Mouse (Mus musculus) heart, embryonic 14.5 days (tissue): ENCODE data around the gene Nrm. TPM values are rescaled to one million over a fixed set of nuclear protein-coding genes. Genes with fewer than 3 reads are reported as not detected.

Experiments
- ATAC-seq: fragments of 200-750 bp; cut with Nextera tagmentation; 2 replicates; pipeline ENCODE4 v1.8.0; 2017; ENCODE audit warnings: low read depth, moderate TSS enrichment; ENCODE audit not compliant: insufficient number of reproducible peaks, insufficient read depth, low FRiP score
- H3K27ac ChIP-seq, 2 experiments: fragments of 200-500 bp in 1 of 2; fragments of 300-500 bp in 1 of 2; sonication (generic) in 1 of 2; replicated peaks in 1 of 2; 2 replicates each; pipeline ENCODE4 v1.5.1; 2012 to 2014; ENCODE audit warnings: low read depth in 2 of 2, low read length in 2 of 2, control low read depth in 1 of 2, mild to moderate bottlenecking in 1 of 2, mixed read lengths in 1 of 2; ENCODE audit not compliant: control insufficient read depth in 1 of 2, insufficient read depth in 1 of 2
- H3K27me3 ChIP-seq: fragments of 300-500 bp; sonication (generic); 2 replicates; pipeline ENCODE4 v1.6.1; 2014; ENCODE audit warnings: mild to moderate bottlenecking, low read length, control low read depth; ENCODE audit not compliant: control insufficient read depth, insufficient read depth
- H3K36me3 ChIP-seq: fragments of 300-500 bp; sonication (generic); 2 replicates; pipeline ENCODE4 v1.6.1; 2014; ENCODE audit warnings: mild to moderate bottlenecking, control low read depth, low read length, mixed read lengths; ENCODE audit not compliant: control insufficient read depth, insufficient read depth
- H3K4me1 ChIP-seq, 2 experiments: fragments of 200-500 bp in 1 of 2; fragments of 300-500 bp in 1 of 2; sonication (generic) in 1 of 2; 2 replicates each; pipeline ENCODE4 v1.6.1; 2012 to 2014; ENCODE audit warnings: low read length in 2 of 2, control low read depth in 1 of 2, mixed read lengths in 1 of 2; ENCODE audit not compliant: control insufficient read depth in 2 of 2, insufficient read depth in 2 of 2
- H3K4me2 ChIP-seq: fragments of 300-500 bp; sonication (generic); 2 replicates; pipeline ENCODE4 v1.6.1; 2014; ENCODE audit warnings: mild to moderate bottlenecking, low read length
- H3K4me3 ChIP-seq, 2 experiments: fragments of 200-500 bp in 1 of 2; fragments of 300-500 bp in 1 of 2; sonication (generic) in 1 of 2; 2 replicates each; pipeline ENCODE4 v1.5.1; 2012 to 2014; ENCODE audit warnings: low read length in 2 of 2, mild to moderate bottlenecking in 2 of 2, control low read depth in 1 of 2, low read depth in 1 of 2, moderate library complexity in 1 of 2; ENCODE audit not compliant: control insufficient read depth in 1 of 2, insufficient read depth in 1 of 2
- H3K9ac ChIP-seq: fragments of 300-500 bp; sonication (generic); 2 replicates; pipeline ENCODE4 v1.6.1; 2014; ENCODE audit warnings: mild to moderate bottlenecking, low read length
- H3K9me3 ChIP-seq: fragments of 300-500 bp; sonication (generic); 2 replicates; pipeline ENCODE4 v1.6.1; 2016; ENCODE audit warnings: low read length, control low read depth; ENCODE audit not compliant: control insufficient read depth
- WGBS: fragments of 180-500 bp; shearing (Covaris S2); extraction: QIAGEN DNeasy Blood & Tissue Kit; methylation state at CpG from one replicate; pipeline ENCODE4 v1.1.7; 2014; 5-methylcytosine and 5-hydroxymethylcytosine counted together
- polyA plus RNA-seq: library from polyadenylated mRNA; unstranded; fragments of >200 nt; fragmentation: Nextera tagmentation; extraction: Ambion mirVana; gene quantifications from 2 replicates; pipeline ENCODE4 v1.2.1, GENCODE M21; 2014

Nrm gene
- polyA plus RNA-seq, 1 experiment from 2014 or later = 44.0 TPM

DNA sequence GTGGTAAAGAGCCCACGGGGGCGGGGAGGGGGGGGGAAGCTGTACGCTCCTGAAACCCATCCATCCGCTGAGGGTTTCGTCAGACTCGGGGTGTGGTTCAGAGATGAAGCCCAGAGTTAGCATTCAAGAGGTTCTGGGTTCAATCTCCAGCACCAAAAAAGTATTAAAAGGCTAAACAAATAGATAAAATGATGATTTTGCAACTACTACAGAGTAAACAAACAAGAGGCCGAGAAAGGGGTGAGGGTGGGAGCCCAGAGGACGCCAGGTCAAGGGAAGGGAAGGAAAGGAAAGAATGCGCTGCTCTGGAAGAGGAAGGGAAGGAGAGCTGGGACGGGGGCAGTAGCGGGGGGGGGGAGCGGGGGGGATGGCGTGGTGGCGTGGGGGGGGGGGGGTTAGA is 44.4 kb upstream of the Nrm start:
- Histone ChIP-seq H3K4me3 (no peak overlapping the region), H3K36me3 (no peaks in the 10 kb centered on the region), H3K9ac (no peak overlapping the region), H3K27me3 (no peaks in the 10 kb centered on the region), H3K4me2 (no peak overlapping the region), H3K4me1 (peaks cover 44 to 57% of the 10 kb centered on the region in 2 experiments), H3K27ac (peak overlapping the region in 1 of 2 experiments; percentile 99; a peak in 2 of 4 replicates), H3K9me3 (no peaks in the 10 kb centered on the region)
- WGBS = 60% methylated on average over 10 of the region's 14 CpGs
- no peak for ATAC-seq

DNA sequence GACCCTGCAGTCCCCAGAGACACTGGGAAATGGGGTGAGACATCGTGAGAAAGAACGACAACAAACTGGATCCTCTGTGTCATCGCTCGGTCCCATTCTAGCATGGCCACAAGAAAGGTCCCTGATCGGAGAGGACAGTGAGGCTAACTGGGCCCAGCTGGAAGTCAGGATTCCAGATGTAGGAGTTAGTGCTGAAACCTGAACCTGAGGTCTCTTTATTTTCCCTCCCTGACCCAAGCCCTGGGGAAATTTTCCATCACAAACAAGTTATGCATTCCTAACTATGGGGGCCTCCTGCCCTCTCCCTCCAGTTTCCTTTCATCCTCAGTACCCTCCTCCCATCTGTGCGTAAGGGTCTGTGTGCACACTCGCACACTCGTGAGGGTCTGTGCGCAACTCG is 43.9 kb upstream of the Nrm start:
- ATAC-seq = no peak
- Histone ChIP-seq H3K36me3 (no peaks in the 10 kb centered on the region), H3K4me3 (no peak overlapping the region), H3K27me3 (no peaks in the 10 kb centered on the region), H3K9me3 (no peaks in the 10 kb centered on the region), H3K27ac (0 out of 4 replicates have a peak overlapping the region, but pooled peaks of 1 of the 2 experiments have one; percentile 28), H3K4me2 (no peak overlapping the region), H3K9ac (no peak overlapping the region), H3K4me1 (peaks cover 42 to 53% of the 10 kb centered on the region in 2 experiments)
- 67% methylated on average over 10 of the region's 10 CpGs for WGBS

DNA sequence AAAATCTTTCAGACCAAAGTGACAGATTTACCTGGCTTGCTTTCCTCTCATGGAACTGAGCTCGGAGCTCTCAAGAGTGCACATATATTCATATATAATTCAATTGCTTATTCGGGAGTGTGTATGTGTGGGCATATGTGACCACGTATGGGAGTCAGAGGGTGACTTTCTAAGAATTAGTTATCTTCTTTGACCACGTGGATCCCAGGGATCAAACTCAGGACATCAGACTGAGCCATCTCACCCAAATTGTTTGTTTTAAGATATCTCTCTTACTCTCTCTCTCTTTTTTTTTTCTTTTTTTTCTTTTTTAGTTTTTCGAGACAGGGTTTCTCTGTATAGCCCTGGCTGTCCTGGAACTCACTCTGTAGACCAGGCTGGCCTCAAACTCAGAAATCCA is 41.0 kb upstream of the Nrm start:
- H3K4me3 ChIP-seq = no peak overlapping the region
- ATAC-seq = no peak
- H3K9me3 ChIP-seq = no peaks in the 10 kb centered on the region
- H3K4me2 ChIP-seq = no peak overlapping the region
- H3K9ac ChIP-seq = no peak overlapping the region
- H3K4me1 ChIP-seq = peaks cover 18 to 47% of the 10 kb centered on the region in 2 experiments
- WGBS = 75% methylated on average over 5 of the region's 5 CpGs
- no peak overlapping the region for H3K27ac ChIP-seq
- peaks cover 8% of the 10 kb centered on the region; the same call in 1 of the 2 replicates for H3K36me3 ChIP-seq
- H3K27me3 ChIP-seq = no peaks in the 10 kb centered on the region

DNA sequence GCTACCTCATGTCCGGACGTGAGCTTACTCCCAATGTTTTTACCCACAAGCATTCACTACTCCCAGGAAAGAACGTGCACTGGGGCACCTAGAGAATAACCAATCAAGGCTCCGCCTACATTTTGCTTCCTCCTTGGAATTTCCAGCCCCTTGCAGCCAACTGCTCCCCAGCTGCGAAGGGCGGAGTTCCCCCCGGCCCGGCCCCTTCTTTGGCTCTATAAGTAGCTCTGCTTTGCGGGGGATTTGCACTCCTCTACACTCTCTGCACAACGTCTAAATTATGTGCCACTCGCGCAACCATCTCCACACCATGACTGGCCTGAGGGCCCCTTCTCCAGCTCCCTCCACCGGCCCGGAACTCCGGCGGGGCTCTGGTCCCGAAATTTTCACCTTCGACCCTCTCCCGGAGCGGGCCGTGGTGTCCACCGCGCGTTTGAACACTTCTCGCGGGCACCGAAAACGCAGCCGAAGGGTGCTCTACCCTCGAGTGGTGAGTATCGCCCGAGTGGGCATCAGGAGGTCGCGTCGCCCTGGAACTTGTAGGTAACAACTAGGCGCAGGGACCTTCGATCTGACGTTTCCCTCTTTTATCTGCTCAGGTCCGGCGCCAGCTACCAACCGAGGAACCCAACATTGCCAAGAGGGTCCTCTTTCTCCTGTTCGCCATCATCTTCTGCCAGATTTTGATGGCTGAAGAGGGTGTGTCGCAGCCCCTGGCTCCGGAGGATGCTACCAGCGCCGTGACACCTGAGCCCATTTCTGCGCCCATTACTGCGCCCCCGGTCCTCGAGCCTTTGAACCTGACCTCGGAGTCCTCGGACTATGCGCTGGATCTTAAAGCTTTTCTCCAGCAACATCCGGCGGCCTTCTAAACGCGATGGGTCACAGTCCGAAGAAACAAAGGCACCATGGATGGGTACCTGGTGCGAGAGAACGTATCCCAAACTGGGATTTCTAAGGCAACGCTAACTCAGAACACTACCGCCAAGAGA is 39.4 kb upstream of the Nrm start, which contains the start of gene Ier3:
TSS of gene Ier3 (plus strand) at position 246 of the 992 bp plus-strand sequence.
- no peaks in the 10 kb centered on the region for H3K27me3 ChIP-seq
- peaks cover 7 to 31% of the 10 kb centered on the region in 2 experiments; a peak in 3 of 4 replicates for H3K4me1 ChIP-seq
- H3K4me3 ChIP-seq = peak within 1 kb of the TSS; percentile 70 to 76
- WGBS = under 1% methylated on average over 62 of the region's 62 CpGs
- ATAC-seq = peak; percentile 69
- peaks cover 24% of the 10 kb centered on the region for H3K36me3 ChIP-seq
- peak within 1 kb of the TSS; percentile 79 to 89 for H3K27ac ChIP-seq
- peak within 1 kb of the TSS; percentile 91 for H3K9ac ChIP-seq
- peak within 1 kb of the TSS; percentile 95 for H3K4me2 ChIP-seq
- H3K9me3 ChIP-seq = no peaks in the 10 kb centered on the region

GRCm38 (mm10) chr17:35822564-35822963 is 38.6 kb upstream of the Nrm start:
- no peaks in the 10 kb centered on the region for H3K27me3 ChIP-seq
- peak overlapping the region; percentile 95 for H3K4me2 ChIP-seq
- H3K36me3 ChIP-seq = peaks cover 32% of the 10 kb centered on the region
- peaks cover 2 to 22% of the 10 kb centered on the region in 2 experiments; a peak in 3 of 4 replicates for H3K4me1 ChIP-seq
- peak overlapping the region; percentile 69 to 89 for H3K27ac ChIP-seq
- 3% methylated on average over 11 of the region's 11 CpGs for WGBS
- peak overlapping the region; percentile 91 for H3K9ac ChIP-seq
- peak overlapping the region; percentile 70 to 76 for H3K4me3 ChIP-seq
- no peaks in the 10 kb centered on the region for H3K9me3 ChIP-seq
- ATAC-seq = no peak

DNA sequence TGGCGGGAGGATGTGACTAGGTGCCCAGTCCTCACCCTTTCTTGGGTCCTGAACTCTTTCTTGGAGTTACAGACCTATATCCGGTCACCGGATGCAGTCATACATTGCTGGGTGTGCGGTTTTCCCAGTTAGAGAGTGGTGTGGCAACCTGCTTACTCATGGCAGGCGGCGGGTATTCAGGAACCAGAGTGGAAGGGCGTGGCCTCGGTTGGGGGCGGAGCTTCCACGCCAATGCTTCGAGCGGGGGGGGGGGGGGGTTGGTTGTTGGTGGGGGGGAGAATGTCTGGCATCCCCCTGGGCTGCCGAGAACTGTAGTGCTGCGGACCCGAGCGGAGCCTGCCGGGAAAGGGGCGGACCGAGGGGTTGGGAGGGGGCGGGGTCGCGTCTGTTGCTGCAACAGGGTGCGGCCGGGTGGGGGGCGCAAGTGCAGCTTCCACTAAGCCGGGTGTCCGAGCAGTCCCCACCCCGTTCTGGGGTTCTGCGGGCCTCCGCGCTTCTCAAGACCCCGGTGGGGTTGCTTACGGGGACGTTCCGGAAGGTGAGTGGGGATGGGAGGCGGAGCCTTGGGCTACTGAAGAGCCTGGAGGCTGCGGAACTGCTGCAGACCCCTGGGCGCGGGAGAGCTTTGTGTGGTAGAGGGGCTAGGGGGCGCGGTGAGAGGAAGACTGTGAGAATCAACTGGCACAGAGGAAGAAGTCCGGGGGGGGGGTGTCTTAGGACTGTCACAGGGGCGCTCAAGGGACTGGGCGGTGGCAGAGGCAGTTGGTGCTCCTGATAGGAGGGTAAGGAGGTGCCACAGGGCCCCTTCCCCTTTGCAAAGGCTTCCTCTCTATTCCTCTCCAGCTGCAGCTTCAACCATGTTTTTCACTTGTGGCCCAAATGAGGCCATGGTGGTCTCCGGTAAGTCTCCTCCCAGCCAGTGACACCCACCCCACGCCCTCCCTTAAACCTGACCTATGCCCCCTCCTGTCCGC is 37.9 kb upstream of the Nrm start, which contains the start of gene Flot1:
TSS of gene Flot1 (plus strand) at position 267 of the 974 bp plus-strand sequence.
- Histone ChIP-seq H3K27me3 (no peaks in the 10 kb centered on the region), H3K27ac (peak within 1 kb of the TSS; percentile 69 to 89), H3K9me3 (no peaks in the 10 kb centered on the region), H3K4me1 (peaks cover 2 to 22% of the 10 kb centered on the region in 2 experiments; a peak in 3 of 4 replicates), H3K4me3 (peak within 1 kb of the TSS; percentile 70 to 76), H3K4me2 (peak within 1 kb of the TSS; percentile 95), H3K36me3 (peaks cover 39% of the 10 kb centered on the region), H3K9ac (peak within 1 kb of the TSS; percentile 91)
- 1% methylated on average over 45 of the region's 47 CpGs for WGBS
- peak; percentile 82 for ATAC-seq

- Histone ChIP-seq H3K9ac (peak overlapping the region; percentile 91; the same call in 1 of the 2 replicates), H3K4me3 (peak overlapping the region; percentile 63 to 70; a peak in 1 of 4 replicates), H3K9me3 (no peaks in the 10 kb centered on the region), H3K36me3 (peaks cover 50% of the 10 kb centered on the region), H3K27me3 (no peaks in the 10 kb centered on the region), H3K4me2 (peak overlapping the region; percentile 95), H3K27ac (no peak overlapping the region), H3K4me1 (peaks cover 2 to 24% of the 10 kb centered on the region in 2 experiments; a peak in 3 of 4 replicates)
- no peak for ATAC-seq
- 67% methylated on average over 7 of the region's 7 CpGs for WGBS
Observed at GRCm38 (mm10) chr17:35824402-35824801, 36.7 kb upstream of the Nrm start.
